Mouse (Mus musculus) liver, postnatal 0 days (tissue): ENCODE measurements around the gene Fbxl18. TPM values are rescaled to one million over a fixed set of nuclear protein-coding genes. Genes with fewer than 3 reads are reported as not detected.

ENCODE experiments used
- ATAC-seq: fragments of 200-750 bp; cut with Nextera tagmentation; 2 replicates; pipeline ENCODE4 v1.8.0; 2017; ENCODE audit warnings: mild to moderate bottlenecking, moderate library complexity
- DNase-seq: peaks from one replicate; pipeline ENCODE4 v3.0.0-alpha.2; 2016
- H3K27ac ChIP-seq: fragments of 300-500 bp; sonication (generic); 2 replicates; pipeline ENCODE4 v1.5.1; 2014; ENCODE audit warnings: antibody characterized with exemption, moderate library complexity, mild to moderate bottlenecking, low read depth
- H3K27me3 ChIP-seq: fragments of 300-500 bp; sonication (generic); 2 replicates; pipeline ENCODE4 v1.6.1; 2014; ENCODE audit warnings: low read length, control low read depth, mixed read lengths; ENCODE audit not compliant: insufficient read depth
- H3K36me3 ChIP-seq: fragments of 300-500 bp; sonication (generic); replicated peaks from 2 replicates; pipeline ENCODE4 v1.6.1; 2014; ENCODE audit warnings: mild to moderate bottlenecking, control low read depth, low read length, moderate library complexity, mixed read lengths; ENCODE audit not compliant: insufficient read depth
- H3K4me1 ChIP-seq: fragments of 300-500 bp; sonication (generic); 2 replicates; pipeline ENCODE4 v1.6.1; 2014; ENCODE audit warnings: antibody characterized with exemption, mild to moderate bottlenecking, control low read depth; ENCODE audit not compliant: insufficient read depth
- H3K4me2 ChIP-seq: fragments of 300-500 bp; sonication (generic); 2 replicates; pipeline ENCODE4 v1.6.1; 2014; ENCODE audit warnings: low read depth, mild to moderate bottlenecking, low read length, moderate library complexity, mixed read lengths
- H3K4me3 ChIP-seq: fragments of 300-500 bp; sonication (generic); 2 replicates; pipeline ENCODE4 v1.5.1; 2014; ENCODE audit warnings: low read depth, low read length
- H3K9ac ChIP-seq: fragments of 300-500 bp; sonication (generic); replicated peaks from 2 replicates; pipeline ENCODE4 v1.6.1; 2014; ENCODE audit warnings: mild to moderate bottlenecking, moderate library complexity
- H3K9me3 ChIP-seq: fragments of 300-500 bp; sonication (generic); 2 replicates; pipeline ENCODE4 v1.6.1; 2016; ENCODE audit warnings: mild to moderate bottlenecking, control low read depth, low read length, mixed read lengths
- CTCF ChIP-seq: sonication (generic); IDR thresholded peaks from 2 replicates; pipeline ENCODE4 v1.5.1; 2016; ENCODE audit warnings: antibody characterized with exemption, low read depth
- EP300 ChIP-seq: IDR thresholded peaks from 2 replicates; pipeline ENCODE4 v1.6.1; 2016; ENCODE audit warnings: antibody characterized with exemption, low read depth, mild to moderate bottlenecking
- WGBS: fragments of 180-500 bp; shearing (Covaris S2); extraction: QIAGEN DNeasy Blood & Tissue Kit; methylation state at CpG from one replicate; pipeline ENCODE4 v1.1.7; 2014; ENCODE audit not compliant: insufficient replicate concordance; 5-methylcytosine and 5-hydroxymethylcytosine counted together
- polyA plus RNA-seq: library from polyadenylated mRNA; unstranded; fragments of >200 nt; fragmentation: Nextera tagmentation; extraction: Ambion mirVana; gene quantifications from 2 replicates; pipeline ENCODE4 v1.2.1, GENCODE M21; 2015

The Fbxl18 gene
- polyA plus RNA-seq, 1 experiment from 2014 or later = 3.2 TPM

DNA sequence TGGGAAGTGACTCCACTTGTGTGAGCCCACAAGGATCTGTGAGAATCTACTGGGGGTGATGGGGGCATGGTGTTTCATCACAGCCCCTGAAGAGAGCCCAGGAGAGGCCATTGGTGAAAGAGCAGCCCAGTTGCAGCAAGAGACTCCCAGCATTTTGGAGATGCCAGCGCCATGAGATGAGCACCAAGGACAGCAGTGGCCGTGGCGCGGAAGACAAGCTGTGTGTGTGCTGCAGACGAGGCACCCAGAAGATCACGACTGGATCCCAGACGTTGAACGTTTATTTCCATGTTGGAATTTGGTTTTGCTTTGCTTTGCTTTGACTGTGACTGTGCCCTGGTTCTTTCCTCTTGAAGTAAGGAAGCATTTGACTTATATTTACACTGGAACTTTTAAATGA lies 22.2 kb upstream of the Fbxl18 start:
- Histone ChIP-seq H3K27ac (no peak overlapping the region), H3K4me3 (no peak overlapping the region), H3K27me3 (no peaks in the 10 kb centered on the region), H3K4me1 (peaks cover 34% of the 10 kb centered on the region), H3K36me3 (no peaks in the 10 kb centered on the region), H3K9me3 (no peaks in the 10 kb centered on the region), H3K4me2 (no peak overlapping the region), H3K9ac (no peak overlapping the region)
- TF ChIP-seq EP300 (no peak), CTCF (no peak)
- ATAC-seq = no peak
- 95% methylated on average over 8 of the region's 8 CpGs for WGBS
- DNase-seq = no peak

DNA sequence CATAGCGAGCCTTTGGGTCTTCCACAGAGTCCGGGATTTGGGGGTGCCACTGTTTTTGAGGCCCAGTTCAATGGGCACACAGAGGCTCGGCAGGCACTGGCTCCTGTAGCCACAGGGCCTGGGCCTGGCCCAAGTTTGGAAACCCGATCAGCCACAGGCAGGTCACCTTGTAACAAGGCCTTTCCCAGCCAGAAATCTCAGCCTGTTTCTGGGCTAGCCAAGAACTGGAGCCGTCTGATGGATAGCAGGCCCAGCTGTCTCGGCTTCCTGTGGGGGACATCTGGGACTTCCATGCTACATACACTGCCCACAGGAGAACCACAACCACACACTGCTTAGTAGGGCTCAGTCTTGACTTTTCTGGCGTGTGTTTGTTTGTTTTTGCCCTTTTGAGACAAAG lies 21.4 kb upstream of the Fbxl18 start:
- Histone ChIP-seq H3K36me3 (no peaks in the 10 kb centered on the region), H3K4me3 (no peak overlapping the region), H3K9ac (no peak overlapping the region), H3K27me3 (no peaks in the 10 kb centered on the region), H3K9me3 (no peaks in the 10 kb centered on the region), H3K4me2 (no peak overlapping the region), H3K4me1 (peaks cover 33% of the 10 kb centered on the region), H3K27ac (no peak overlapping the region)
- ATAC-seq = no peak
- TF ChIP-seq CTCF (no peak), EP300 (no peak)
- no peak for DNase-seq
- 78% methylated on average over 7 of the region's 7 CpGs for WGBS

DNA sequence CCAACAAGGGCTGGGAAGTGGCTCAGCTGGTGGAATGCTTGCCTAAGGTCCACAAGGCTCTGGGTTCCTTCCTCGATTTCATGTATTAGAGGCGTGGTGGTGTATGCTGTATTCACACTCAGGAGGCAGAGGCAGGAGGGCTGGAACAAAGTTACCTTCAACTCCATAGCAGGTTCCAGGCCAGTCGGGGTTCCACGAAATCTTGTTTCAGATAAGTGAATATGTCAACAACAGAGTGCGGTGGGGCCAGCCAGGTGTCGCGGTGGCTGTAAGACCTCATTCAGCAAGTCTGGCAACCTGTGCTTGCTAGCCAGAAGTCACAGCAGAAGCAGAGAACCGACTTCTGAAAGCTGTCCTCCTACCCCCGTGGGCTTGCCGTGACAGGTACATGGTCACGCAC lies 20.0 kb upstream of the Fbxl18 start:
- Histone ChIP-seq H3K27ac (peak overlapping the region; percentile 39; the same call in 1 of the 2 replicates), H3K4me1 (peaks cover 33% of the 10 kb centered on the region), H3K4me3 (no peak overlapping the region), H3K9me3 (no peaks in the 10 kb centered on the region), H3K36me3 (no peaks in the 10 kb centered on the region), H3K4me2 (no peak overlapping the region), H3K27me3 (no peaks in the 10 kb centered on the region), H3K9ac (no peak overlapping the region)
- TF ChIP-seq EP300 (no peak), CTCF (no peak)
- WGBS = 72% methylated on average over 11 of the region's 11 CpGs
- DNase-seq = no peak
- no peak for ATAC-seq

DNA sequence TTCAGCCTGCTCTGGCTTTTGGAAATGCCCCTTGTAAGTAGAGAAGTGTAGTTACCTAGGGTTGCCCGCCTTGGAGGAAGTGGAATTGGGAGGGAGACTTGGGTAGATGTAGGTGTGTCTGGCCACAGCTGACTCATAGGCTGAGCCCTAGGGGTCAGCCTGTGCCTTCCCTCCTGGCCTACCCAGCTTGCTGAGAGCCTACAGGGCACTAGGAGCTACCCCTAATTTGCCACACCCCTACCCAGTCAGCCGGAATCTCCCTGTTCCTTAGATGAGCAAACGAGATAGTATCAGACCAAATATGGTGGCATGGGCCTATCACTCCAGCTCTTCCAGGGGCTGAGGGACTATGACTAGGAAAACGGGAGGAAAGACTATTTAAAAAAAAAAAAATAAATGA lies 17.5 kb upstream of the Fbxl18 start:
- peak overlapping the region; percentile 72 for H3K27ac ChIP-seq
- no peaks in the 10 kb centered on the region for H3K27me3 ChIP-seq
- H3K9ac ChIP-seq = no peak overlapping the region
- no peaks in the 10 kb centered on the region for H3K9me3 ChIP-seq
- no peaks in the 10 kb centered on the region for H3K36me3 ChIP-seq
- DNase-seq (no peak), ATAC-seq (no peak)
- H3K4me1 ChIP-seq = peaks cover 52% of the 10 kb centered on the region
- H3K4me3 ChIP-seq = no peak overlapping the region
- H3K4me2 ChIP-seq = no peak overlapping the region
- 61% methylated on average over 4 of the region's 4 CpGs for whole genome bisulfite sequencing
- TF ChIP-seq CTCF (no peak), EP300 (no peak)

DNA sequence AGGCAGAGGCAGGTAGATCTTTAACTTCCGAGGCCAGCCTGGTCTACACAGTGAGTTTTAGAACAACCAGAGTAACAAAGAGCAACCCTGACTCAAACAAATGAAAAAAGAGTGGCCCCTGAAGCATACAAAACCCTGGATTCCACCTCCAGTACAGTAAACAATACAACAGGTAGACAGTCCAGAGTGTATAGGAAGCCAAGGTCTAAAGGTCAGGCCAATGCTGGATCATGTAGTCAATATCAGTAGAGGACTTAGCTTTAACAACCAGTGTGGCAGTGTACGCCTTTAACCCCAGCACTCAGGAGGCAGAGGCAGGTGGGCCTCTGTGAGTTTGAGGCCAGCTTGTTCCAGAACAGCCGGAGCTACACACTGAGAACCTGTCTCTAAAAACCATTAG lies 17.1 kb upstream of the Fbxl18 start:
- no peaks in the 10 kb centered on the region for H3K36me3 ChIP-seq
- ATAC-seq = peak; percentile 67
- H3K9ac ChIP-seq = no peak overlapping the region
- DNase-seq = no peak
- TF ChIP-seq CTCF (no peak), EP300 (no peak)
- H3K4me1 ChIP-seq = peaks cover 56% of the 10 kb centered on the region
- no peaks in the 10 kb centered on the region for H3K27me3 ChIP-seq
- H3K27ac ChIP-seq = peak overlapping the region; percentile 72
- no peak overlapping the region for H3K4me2 ChIP-seq
- no peak overlapping the region for H3K4me3 ChIP-seq
- WGBS = 70% methylated on average over 3 of the region's 3 CpGs
- no peaks in the 10 kb centered on the region for H3K9me3 ChIP-seq

DNA sequence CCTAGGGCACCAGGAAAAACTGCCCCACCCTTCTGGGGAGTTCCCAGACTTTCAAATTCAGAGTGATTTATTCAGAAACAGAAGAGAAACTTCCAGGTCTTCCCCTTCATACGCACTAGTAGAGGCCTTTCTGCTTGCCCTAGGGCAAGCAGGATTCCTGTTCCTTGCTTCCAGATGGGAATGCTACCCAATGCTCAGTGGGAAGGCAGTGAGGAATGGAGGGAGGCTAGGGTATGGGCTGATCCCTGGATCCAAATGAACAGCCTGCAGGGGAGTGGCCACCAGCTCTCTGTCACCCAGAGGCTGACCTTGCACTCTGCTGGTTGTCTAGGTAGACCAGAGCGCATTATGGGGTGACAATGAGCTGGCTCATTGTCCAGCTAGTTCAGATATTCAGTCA lies 16.4 kb upstream of the Fbxl18 start:
- Histone ChIP-seq H3K9ac (no peak overlapping the region), H3K27me3 (no peaks in the 10 kb centered on the region), H3K4me2 (no peak overlapping the region), H3K27ac (peak overlapping the region; percentile 72), H3K4me3 (no peak overlapping the region), H3K9me3 (no peaks in the 10 kb centered on the region), H3K36me3 (no peaks in the 10 kb centered on the region), H3K4me1 (peaks cover 61% of the 10 kb centered on the region)
- DNase-seq (no peak), ATAC-seq (no peak)
- 85% methylated on average over 2 of the region's 2 CpGs for WGBS
- TF ChIP-seq CTCF (no peak), EP300 (no peak)

- peak overlapping the region; percentile 100 for H3K9ac ChIP-seq
- H3K4me1 ChIP-seq = peaks cover 61% of the 10 kb centered on the region
These were observed 14.5 kb upstream of the Fbxl18 start for GRCm38 (mm10) chr5:142909576-142910278.

More at GRCm38 (mm10) chr5:142909576-142910278, 14.5 kb upstream of the Fbxl18 start:
- 0 out of 2 replicates have a peak overlapping the region, but pooled peaks have one; percentile 0 for H3K4me3 ChIP-seq
- TF ChIP-seq CTCF = no peak
- TF ChIP-seq EP300 = no peak
- peak overlapping the region; percentile 76 for H3K4me2 ChIP-seq
- no peaks in the 10 kb centered on the region for H3K9me3 ChIP-seq
- WGBS = 28% methylated on average over 8 of the region's 8 CpGs
- no peaks in the 10 kb centered on the region for H3K27me3 ChIP-seq
- H3K27ac ChIP-seq = peak overlapping the region; percentile 99
- ATAC-seq (no peak), DNase-seq (peak; percentile 56)
- H3K36me3 ChIP-seq = peaks cover 8% of the 10 kb centered on the region
